Mouse (Mus musculus): ENCODE measurements around the gene Lpcat1. TPM values are rescaled to one million over a fixed set of nuclear protein-coding genes. Genes with fewer than 3 reads are reported as not detected.

The Lpcat1 gene
- polyA plus RNA-seq, 2 experiments = 61.0 to 63.7 TPM

- H3K27ac ChIP-seq = peak overlapping the region; percentile 100
- no peaks in the 10 kb centered on the region for H3K27me3 ChIP-seq (ENCODE audit: control insufficient read depth, insufficient read depth, low read length)
- peaks cover 34 to 46% of the 10 kb centered on the region in 2 experiments for H3K4me1 ChIP-seq (replicated peaks; ENCODE audit: control insufficient read depth in 2 of 2, insufficient read depth in 2 of 2, low read length in 1 of 2)
- peak overlapping the region; percentile 97 for H3K4me2 ChIP-seq (ENCODE audit: low read depth)
- H3K36me3 ChIP-seq (replicated peaks; ENCODE audit: control insufficient read depth, insufficient read depth, low read depth) = peaks cover 33% of the 10 kb centered on the region
- H3K9ac ChIP-seq (replicated peaks) = peak overlapping the region; percentile 98
- TF ChIP-seq EP300 (IDR thresholded peaks at IDR 0.05; ENCODE audit: low read depth) = no peak
- no peak for TF ChIP-seq CTCF (IDR thresholded peaks at IDR 0.05; ENCODE audit: low read depth)
- ATAC-seq (ENCODE audit: insufficient read depth) (peak; percentile 83), DNase-seq (ENCODE audit: low read depth in 3 of 3, low spot score in 3 of 3) (no peak)
- no peaks in the 10 kb centered on the region for H3K9me3 ChIP-seq (ENCODE audit: control insufficient read depth, low read length)
- under 1% methylated on average over 53 of the region's 53 CpGs for WGBS (ENCODE audit: insufficient replicate concordance)
- peak overlapping the region; percentile 79 to 96 for H3K4me3 ChIP-seq (ENCODE audit: insufficient read depth in 1 of 2, low read depth in 2 of 2, low read length in 2 of 2)
Measured at GRCm38 (mm10) chr13:73467421-73468237, 632 bp downstream of the Lpcat1 start.

- TF ChIP-seq EP300 (IDR thresholded peaks at IDR 0.05; ENCODE audit: low read depth) (no peak), CTCF (IDR thresholded peaks at IDR 0.05; ENCODE audit: low read depth) (no peak)
- Histone ChIP-seq H3K4me3 (ENCODE audit: insufficient read depth in 1 of 2, low read depth in 2 of 2, low read length in 2 of 2) (peak overlapping the region; percentile 79 to 96), H3K4me2 (ENCODE audit: low read depth) (peak overlapping the region; percentile 97), H3K27me3 (ENCODE audit: control insufficient read depth, insufficient read depth, low read length) (no peaks in the 10 kb centered on the region), H3K27ac (peak overlapping the region; percentile 100), H3K9me3 (ENCODE audit: control insufficient read depth, low read length) (no peaks in the 10 kb centered on the region), H3K9ac (replicated peaks) (peak overlapping the region; percentile 98), H3K36me3 (replicated peaks; ENCODE audit: control insufficient read depth, insufficient read depth, low read depth) (peaks cover 39% of the 10 kb centered on the region), H3K4me1 (replicated peaks; ENCODE audit: control insufficient read depth in 2 of 2, insufficient read depth in 2 of 2, low read length in 1 of 2) (peaks cover 44 to 58% of the 10 kb centered on the region in 2 experiments)
- WGBS (ENCODE audit: insufficient replicate concordance) = 46% methylated on average over 3 of the region's 3 CpGs
- no peak for ATAC-seq (ENCODE audit: insufficient read depth)
- DNase-seq (ENCODE audit: low read depth in 3 of 3, low spot score in 3 of 3) = no peak
Measured at GRCm38 (mm10) chr13:73468834-73469233, 1.8 kb downstream of the Lpcat1 start.

- peak overlapping the region; percentile 79 to 96 for H3K4me3 ChIP-seq (ENCODE audit: insufficient read depth in 1 of 2, low read depth in 2 of 2, low read length in 2 of 2)
- H3K9me3 ChIP-seq (ENCODE audit: control insufficient read depth, low read length) = no peaks in the 10 kb centered on the region
- peak overlapping the region; percentile 100 for H3K27ac ChIP-seq
- no peak for ATAC-seq (ENCODE audit: insufficient read depth)
- peak overlapping the region; percentile 98 for H3K9ac ChIP-seq (replicated peaks)
- 60% methylated on average over 9 of the region's 9 CpGs for WGBS (ENCODE audit: insufficient replicate concordance)
- peaks cover 40% of the 10 kb centered on the region for H3K36me3 ChIP-seq (replicated peaks; ENCODE audit: control insufficient read depth, insufficient read depth, low read depth)
- H3K27me3 ChIP-seq (ENCODE audit: control insufficient read depth, insufficient read depth, low read length) = no peaks in the 10 kb centered on the region
- peaks cover 47 to 64% of the 10 kb centered on the region in 2 experiments for H3K4me1 ChIP-seq (replicated peaks; ENCODE audit: control insufficient read depth in 2 of 2, insufficient read depth in 2 of 2, low read length in 1 of 2)
- peak overlapping the region; percentile 97 for H3K4me2 ChIP-seq (ENCODE audit: low read depth)
- TF ChIP-seq CTCF (IDR thresholded peaks at IDR 0.05; ENCODE audit: low read depth) (no peak), EP300 (IDR thresholded peaks at IDR 0.05; ENCODE audit: low read depth) (no peak)
- no peak for DNase-seq (ENCODE audit: low read depth in 3 of 3, low spot score in 3 of 3)
Measured at GRCm38 (mm10) chr13:73469257-73469967, 2.4 kb downstream of the Lpcat1 start.

GRCm38 (mm10) chr13:73472481-73472880 lies 5.5 kb downstream of the Lpcat1 start:
- Histone ChIP-seq H3K9ac (replicated peaks) (peak overlapping the region; percentile 80), H3K27me3 (ENCODE audit: control insufficient read depth, insufficient read depth, low read length) (no peaks in the 10 kb centered on the region), H3K36me3 (replicated peaks; ENCODE audit: control insufficient read depth, insufficient read depth, low read depth) (peaks cover 59% of the 10 kb centered on the region), H3K4me1 (replicated peaks; ENCODE audit: control insufficient read depth in 2 of 2, insufficient read depth in 2 of 2, low read length in 1 of 2) (peaks cover 68 to 86% of the 10 kb centered on the region in 2 experiments), H3K4me3 (ENCODE audit: insufficient read depth in 1 of 2, low read depth in 2 of 2, low read length in 2 of 2) (peak overlapping the region; percentile 3 to 96; a peak in 2 of 4 replicates), H3K27ac (peak overlapping the region; percentile 100), H3K9me3 (ENCODE audit: control insufficient read depth, low read length) (no peaks in the 10 kb centered on the region), H3K4me2 (ENCODE audit: low read depth) (peak overlapping the region; percentile 97)
- TF ChIP-seq CTCF (IDR thresholded peaks at IDR 0.05; ENCODE audit: low read depth) = peak; percentile 75
- no peak; the same call in 1 of the 2 replicates for TF ChIP-seq EP300 (IDR thresholded peaks at IDR 0.05; ENCODE audit: low read depth)
- whole genome bisulfite sequencing (ENCODE audit: insufficient replicate concordance) = 44% methylated on average over 3 of the region's 3 CpGs
- DNase-seq (ENCODE audit: low read depth in 3 of 3, low spot score in 3 of 3) (peak in 1 of 3 experiments; percentile 63), ATAC-seq (ENCODE audit: insufficient read depth) (no peak)

GRCm38 (mm10) chr13:73473746-73474145 lies 6.7 kb downstream of the Lpcat1 start:
- H3K9me3 ChIP-seq (ENCODE audit: control insufficient read depth, low read length) = no peaks in the 10 kb centered on the region
- H3K4me2 ChIP-seq (ENCODE audit: low read depth) = peak overlapping the region; percentile 97
- 74% methylated on average over 2 of the region's 2 CpGs for WGBS (ENCODE audit: insufficient replicate concordance)
- peak overlapping the region; percentile 100 for H3K27ac ChIP-seq
- DNase-seq (ENCODE audit: low read depth in 3 of 3, low spot score in 3 of 3) = no peak
- no peak for ATAC-seq (ENCODE audit: insufficient read depth)
- peak overlapping the region; percentile 80 for H3K9ac ChIP-seq (replicated peaks)
- no peaks in the 10 kb centered on the region for H3K27me3 ChIP-seq (ENCODE audit: control insufficient read depth, insufficient read depth, low read length)
- H3K4me3 ChIP-seq (ENCODE audit: insufficient read depth in 1 of 2, low read depth in 2 of 2, low read length in 2 of 2) = peak overlapping the region in 1 of 2 experiments; percentile 12; a peak in 1 of 4 replicates
- TF ChIP-seq EP300 (IDR thresholded peaks at IDR 0.05; ENCODE audit: low read depth) (no peak), CTCF (IDR thresholded peaks at IDR 0.05; ENCODE audit: low read depth) (no peak)
- peaks cover 80 to 96% of the 10 kb centered on the region in 2 experiments for H3K4me1 ChIP-seq (replicated peaks; ENCODE audit: control insufficient read depth in 2 of 2, insufficient read depth in 2 of 2, low read length in 1 of 2)
- H3K36me3 ChIP-seq (replicated peaks; ENCODE audit: control insufficient read depth, insufficient read depth, low read depth) = peaks cover 65% of the 10 kb centered on the region
